Mouse (Mus musculus) lung, postnatal 0 days (tissue): ENCODE data around the gene Large1.

ENCODE experiments used
- CTCF ChIP-seq: IDR thresholded peaks from 2 replicates; pipeline ENCODE4 v1.5.1; 2016; ENCODE audit warnings: antibody characterized with exemption, mild to moderate bottlenecking
- EP300 ChIP-seq: IDR thresholded peaks from 2 replicates; pipeline ENCODE4 v1.6.1; 2016; ENCODE audit warnings: antibody characterized with exemption, mild to moderate bottlenecking, control low read depth

GRCm38 (mm10) chr8:72833112-72833511, 520.2 kb downstream of the Large1 start:
- peak; percentile 31 for TF ChIP-seq CTCF
- TF ChIP-seq EP300, result no peak
